Mouse (Mus musculus) CH12.LX (cell line): ENCODE results near the gene Rabgap1l. TPM values are rescaled to one million over a fixed set of nuclear protein-coding genes. Genes with fewer than 3 reads are reported as not detected.

Experiments used
- DNase-seq: peaks from one replicate; pipeline ENCODE4 v3.0.0-alpha.2; 2013; ENCODE audit errors: extremely low read depth
- H3K27ac ChIP-seq: 2 replicates; pipeline ENCODE4 v1.5.1; 2012; ENCODE audit warnings: low read depth, mild to moderate bottlenecking, control low read depth, moderate library complexity; ENCODE audit not compliant: insufficient read depth
- H3K27me3 ChIP-seq: replicated peaks from 2 replicates; pipeline ENCODE3; 2012; ENCODE audit warnings: inconsistent platforms
- H3K36me3 ChIP-seq, 2 experiments: replicated peaks in 1 of 2; 2 replicates each; pipeline versions ENCODE3 to v1.6.1; 2012; ENCODE audit warnings: inconsistent platforms in 1 of 2, low read length in 1 of 2, mild to moderate bottlenecking in 1 of 2, mixed read lengths in 1 of 2, moderate library complexity in 1 of 2; ENCODE audit not compliant: control insufficient read depth in 1 of 2, insufficient read depth in 1 of 2
- H3K4me1 ChIP-seq, 2 experiments: 2 replicates each; pipeline ENCODE4 v1.6.1; 2012; ENCODE audit warnings: inconsistent platforms in 1 of 2, moderate library complexity in 1 of 2; ENCODE audit not compliant: insufficient read depth in 2 of 2, control insufficient read depth in 1 of 2
- H3K4me2 ChIP-seq: 2 replicates; pipeline ENCODE4 v1.6.1; 2012; ENCODE audit warnings: low read depth, mild to moderate bottlenecking, control low read depth; ENCODE audit not compliant: poor library complexity, insufficient read depth, severe bottlenecking
- H3K4me3 ChIP-seq, 3 experiments: fragments of 150-350 bp in 1 of 3; sonication (generic) in 1 of 3; replicated peaks in 1 of 3; 2 replicates each; pipeline versions ENCODE3 to v1.5.1; 2011 to 2012; ENCODE audit warnings: low read depth in 2 of 3, low read length in 2 of 3, mild to moderate bottlenecking in 2 of 3, moderate library complexity in 2 of 3, control low read depth in 1 of 3, improper control_type of control experiment in 1 of 3, inconsistent platforms in 1 of 3, mixed read lengths in 1 of 3; ENCODE audit not compliant: poor library complexity in 1 of 3
- H3K79me2 ChIP-seq: replicated peaks from 2 replicates; pipeline ENCODE4 v1.6.1; 2012; ENCODE audit warnings: mild to moderate bottlenecking, moderate library complexity; ENCODE audit not compliant: control insufficient read depth, poor library complexity, insufficient read depth, severe bottlenecking; ENCODE audit errors: extremely low read depth
- H3K9ac ChIP-seq: 2 replicates; pipeline ENCODE4 v1.6.1; 2012; ENCODE audit warnings: low read depth, mild to moderate bottlenecking, control low read depth, moderate library complexity; ENCODE audit not compliant: insufficient read depth
- H3K9me3 ChIP-seq: replicated peaks from 2 replicates; pipeline ENCODE3; 2012; ENCODE audit warnings: low read length, inconsistent platforms, mixed read lengths
- BHLHE40 ChIP-seq: IDR thresholded peaks from 2 replicates; pipeline ENCODE4 v1.6.1; 2011; ENCODE audit warnings: mild to moderate bottlenecking, low read depth, low read length, improper control_type of control experiment
- CTCF ChIP-seq, 2 experiments: IDR thresholded peaks in 1 of 2; conservative IDR thresholded peaks in 1 of 2; 2 replicates each; pipeline ENCODE4 v1.5.1; 2011 to 2012; ENCODE audit warnings: low read depth in 2 of 2, low read length in 2 of 2, improper control_type of control experiment in 1 of 2, inconsistent platforms in 1 of 2, mild to moderate bottlenecking in 1 of 2, moderate library complexity in 1 of 2
- ELF1 ChIP-seq: IDR thresholded peaks from 2 replicates; pipeline ENCODE4 v1.6.1; 2014; ENCODE audit warnings: low read depth, mild to moderate bottlenecking, inconsistent platforms, low read length, improper control_type of control experiment
- EP300 ChIP-seq: IDR thresholded peaks from 2 replicates; pipeline ENCODE4 v1.6.1; 2011; ENCODE audit warnings: low read length, improper control_type of control experiment
- GABPA ChIP-seq: IDR thresholded peaks from 2 replicates; pipeline ENCODE4 v1.6.1; 2012; ENCODE audit warnings: low read depth, low read length, improper control_type of control experiment, inconsistent platforms; ENCODE audit not compliant: insufficient replicate concordance
- IRF4 ChIP-seq: IDR thresholded peaks from 2 replicates; pipeline ENCODE4 v1.6.1; 2014; ENCODE audit warnings: low read depth, mild to moderate bottlenecking, inconsistent platforms, low read length, improper control_type of control experiment
- JUND ChIP-seq: conservative IDR thresholded peaks from 2 replicates; pipeline ENCODE4 v1.6.1; 2011; ENCODE audit warnings: low read depth, low read length, improper control_type of control experiment
- MYC ChIP-seq: IDR thresholded peaks from 2 replicates; pipeline ENCODE4 v1.6.1; 2011; ENCODE audit warnings: low read depth, mild to moderate bottlenecking, improper control_type of control experiment, low read length
- POLR2A ChIP-seq: IDR thresholded peaks from 2 replicates; pipeline ENCODE4 v1.6.1; 2011; ENCODE audit warnings: low read depth, mild to moderate bottlenecking, improper control_type of control experiment, low read length
- RAD21 ChIP-seq: IDR thresholded peaks from 2 replicates; pipeline ENCODE4 v1.6.1; 2011; ENCODE audit warnings: low read depth, mild to moderate bottlenecking, low read length, improper control_type of control experiment, moderate library complexity
- SIN3A ChIP-seq: IDR thresholded peaks from 2 replicates; pipeline ENCODE4 v1.6.1; 2012; ENCODE audit warnings: low read length, improper control_type of control experiment, inconsistent platforms
- SMC3 ChIP-seq: IDR thresholded peaks from 2 replicates; pipeline ENCODE4 v1.6.1; 2011; ENCODE audit warnings: low read depth, low read length, improper control_type of control experiment
- UBTF ChIP-seq: IDR thresholded peaks from 2 replicates; pipeline ENCODE4 v1.6.1; 2012; ENCODE audit warnings: low read depth, mild to moderate bottlenecking, inconsistent platforms, low read length, improper control_type of control experiment, moderate library complexity
- USF2 ChIP-seq: conservative IDR thresholded peaks from 2 replicates; pipeline ENCODE4 v1.6.1; 2011; ENCODE audit warnings: low read depth, low read length, improper control_type of control experiment
- ZMIZ1 ChIP-seq: IDR thresholded peaks from 2 replicates; pipeline ENCODE4 v1.6.1; 2012; ENCODE audit warnings: low read depth, mild to moderate bottlenecking, inconsistent platforms, low read length, improper control_type of control experiment
- dilution Hi-C: fragments of 300-500 bp; cut with MboI; formaldehyde crosslinking; loops from 2 replicates; pipeline ENCODE4 v1.14.3; 2020; ENCODE audit warnings: low sequenced_read_pairs; ENCODE audit not compliant: extremely low pct_unique_long_range_greater_than_20kb, extremely low pct_ligation_motif_present
- in situ Hi-C: fragments of 300-500 bp; cut with MboI; formaldehyde crosslinking; loops from 3 replicates; pipeline ENCODE4 v1.14.3; 2019; ENCODE audit warnings: low sequenced_read_pairs, low pct_ligation_motif_present, low pct_unique_long_range_greater_than_20kb, mixed read lengths
- polyA plus RNA-seq: library from polyadenylated mRNA; unstranded; fragments of >175 nt; gene quantifications from 2 replicates; pipeline ENCODE4 v1.2.1, GENCODE M21; 2012; ENCODE audit warnings: low read depth; ENCODE audit not compliant: insufficient read length
- total RNA-seq, 2 experiments: library from RNA; depleted of rRNA; stranded (reverse); fragments of 300-350 nt in 1 of 2; fragments of >200 nt in 1 of 2; gene quantifications; 2 replicates each; pipeline ENCODE4 v1.2.3; 2012 to 2014

Gene Rabgap1l
- total and polyA plus RNA-seq, 3 experiments, result 84.0 to 109 (median 85.6) TPM

DNA sequence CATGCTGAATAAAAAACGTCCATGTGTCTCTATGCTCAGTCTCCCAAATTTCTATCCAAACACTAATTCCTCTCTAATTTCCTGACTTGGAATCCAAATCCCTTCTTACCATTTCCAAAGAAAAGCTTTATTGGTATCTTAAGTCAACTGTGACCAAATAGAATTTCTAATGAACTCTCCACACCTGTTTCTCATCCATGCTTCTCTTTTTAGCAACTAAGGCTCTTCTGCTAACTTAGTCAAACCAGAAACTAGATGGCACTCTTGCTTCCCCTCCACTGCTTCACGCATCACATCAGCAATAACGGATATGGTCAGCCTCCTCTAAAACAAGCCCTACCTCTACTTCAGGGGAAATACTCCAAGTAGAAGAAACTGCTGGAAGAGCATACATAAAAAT, 49.0 kb downstream of the Rabgap1l start (continued):
- peak; percentile 36 for TF ChIP-seq JUND
- no peak for TF ChIP-seq ZMIZ1
- TF ChIP-seq POLR2A, result no peak
- TF ChIP-seq CTCF (conservative IDR thresholded peaks at IDR 0.05 in 1 of 2, IDR thresholded peaks at IDR 0.05 in 1 of 2; ENCODE audit: low read depth in 2 of 2, low read length in 2 of 2), result peak in 1 of 2 experiments; percentile 70; a peak in 2 of 4 replicates
- TF ChIP-seq BHLHE40, result peak; percentile 55
- peak; percentile 56 for TF ChIP-seq RAD21
- no peak for TF ChIP-seq GABPA
- peak; percentile 69 for TF ChIP-seq SIN3A
- TF ChIP-seq USF2, result no peak
- peak; percentile 60; the same call in 1 of the 2 replicates for TF ChIP-seq MYC

DNA sequence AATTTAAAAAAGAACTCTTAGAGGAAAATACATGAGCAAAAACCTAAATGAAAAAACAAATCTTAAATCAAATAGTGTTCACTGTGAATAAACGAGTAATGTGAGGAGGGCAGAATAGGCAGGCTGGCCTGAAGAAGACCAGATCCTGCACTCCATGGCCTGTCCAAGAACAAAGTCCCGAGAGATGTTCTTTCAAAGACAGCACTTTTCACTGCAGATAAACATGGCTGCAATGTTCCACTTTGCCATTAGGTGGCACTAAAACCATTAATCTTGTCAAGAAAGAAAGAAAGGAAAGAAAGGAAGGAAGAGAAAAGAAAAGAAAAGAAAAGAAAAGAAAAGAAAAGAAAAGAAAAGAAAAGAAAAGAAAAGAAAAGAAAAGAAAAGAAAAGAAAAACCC, 49.8 kb downstream of the Rabgap1l start:
- Histone ChIP-seq H3K9me3 (no peaks in the 10 kb centered on the region), H3K27me3 (no peaks in the 10 kb centered on the region), H3K9ac (no peak overlapping the region), H3K36me3 (peaks cover 3 to 7% of the 10 kb centered on the region in 2 experiments), H3K4me1 (peaks cover 0 to 58% of the 10 kb centered on the region in 2 experiments; a peak in 2 of 4 replicates), H3K4me2 (no peak overlapping the region), H3K4me3 (no peak overlapping the region), H3K27ac (no peak overlapping the region), H3K79me2 (peaks cover 58% of the 10 kb centered on the region)
- DNase-seq, result peak; percentile 83
- in situ Hi-C loops (loop anchor here (5.0 to 25.0 kb wide), 2 partner anchors 119 to 531 kb away; partner anchors contain the start of gene Cacybp), dilution Hi-C loops (no loop called here)
- TF ChIP-seq SMC3, result peak; percentile 69
- TF ChIP-seq IRF4, result no peak
- TF ChIP-seq RAD21, result peak; percentile 73
- TF ChIP-seq UBTF, result no peak
- TF ChIP-seq CTCF (conservative IDR thresholded peaks at IDR 0.05 in 1 of 2, IDR thresholded peaks at IDR 0.05 in 1 of 2; ENCODE audit: low read depth in 2 of 2, low read length in 2 of 2), result peak; percentile 38 to 81; a peak in 3 of 4 replicates
- no peak for TF ChIP-seq EP300

DNA sequence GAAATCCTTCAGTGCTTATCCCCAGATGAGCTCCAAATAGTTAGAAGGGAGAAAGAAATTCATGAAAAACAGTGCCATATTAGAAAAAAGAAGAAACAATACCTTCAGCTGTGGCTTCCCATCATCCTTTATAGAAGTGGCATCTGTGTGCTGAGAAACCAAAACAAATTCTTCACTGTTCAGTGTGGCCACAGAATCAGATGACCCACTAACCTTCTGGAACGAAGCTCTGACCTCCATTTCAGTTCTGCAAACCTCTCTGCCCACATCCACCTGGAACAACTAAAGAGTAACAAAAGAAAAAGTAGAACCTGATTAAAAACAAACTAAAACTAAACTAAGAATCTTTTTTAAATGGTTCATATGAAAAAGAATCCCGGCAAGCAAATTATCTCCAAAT, 52.4 kb downstream of the Rabgap1l start:
- DNase-seq, result peak; percentile 39
- no peak for TF ChIP-seq ELF1
- peak; percentile 55; the same call in 1 of the 2 replicates for TF ChIP-seq EP300
- H3K4me3 ChIP-seq, result peak overlapping the region in 1 of 3 experiments; percentile 24
- no peaks in the 10 kb centered on the region for H3K27me3 ChIP-seq
- H3K9ac ChIP-seq, result no peak overlapping the region; the same call in 1 of the 2 replicates
- peaks cover 0 to 64% of the 10 kb centered on the region in 2 experiments; a peak in 2 of 4 replicates for H3K4me1 ChIP-seq
- H3K36me3 ChIP-seq, result peaks cover 3 to 13% of the 10 kb centered on the region in 2 experiments
- H3K4me2 ChIP-seq, result peak overlapping the region; percentile 71
- no peak overlapping the region for H3K27ac ChIP-seq
- no peaks in the 10 kb centered on the region for H3K9me3 ChIP-seq
- dilution Hi-C loops, result no loop called here
- peaks cover 45% of the 10 kb centered on the region for H3K79me2 ChIP-seq
- in situ Hi-C loops, result loop anchor here (5.0 to 25.0 kb wide), 2 partner anchors 122 to 528 kb away; partner anchors contain the start of gene Cacybp
